Mouse (Mus musculus) liver, embryonic 15.5 days (tissue): ENCODE data around the gene Narfl. TPM values are rescaled to one million over a fixed set of nuclear protein-coding genes. Genes with fewer than 3 reads are reported as not detected.
A peak's percentile ranks its signal among the peaks of the same experiment; 100 is the strongest.
"Not testable (repeated sequence)": the region's sequence is repeated elsewhere in the genome, so short reads cannot be mapped to it uniquely, and the experiment has no call there.

ENCODE experiments used
- ATAC-seq: fragments of 200-750 bp; cut with Nextera tagmentation; 2 replicates; pipeline ENCODE4 v1.8.0; 2017; ENCODE audit warnings: moderate number of reproducible peaks, mild to moderate bottlenecking, moderate library complexity; ENCODE audit not compliant: insufficient read depth
- H3K27ac ChIP-seq: fragments of 300-500 bp; sonication (generic); replicated peaks from 2 replicates; pipeline ENCODE4 v1.5.1; 2015; ENCODE audit warnings: mild to moderate bottlenecking, inconsistent platforms
- H3K27me3 ChIP-seq: fragments of 300-500 bp; sonication (generic); 2 replicates; pipeline ENCODE4 v1.6.1; 2015; ENCODE audit warnings: mild to moderate bottlenecking, inconsistent platforms
- H3K36me3 ChIP-seq: fragments of 300-500 bp; sonication (generic); replicated peaks from 2 replicates; pipeline ENCODE4 v1.6.1; 2015; ENCODE audit warnings: moderate library complexity, mild to moderate bottlenecking, inconsistent platforms
- H3K4me1 ChIP-seq: fragments of 300-500 bp; sonication (generic); replicated peaks from 2 replicates; pipeline ENCODE4 v1.6.1; 2015; ENCODE audit warnings: inconsistent platforms
- H3K4me2 ChIP-seq: fragments of 300-500 bp; sonication (generic); 2 replicates; pipeline ENCODE4 v1.6.1; 2015; ENCODE audit warnings: moderate library complexity, mild to moderate bottlenecking, inconsistent platforms
- H3K4me3 ChIP-seq: fragments of 300-500 bp; sonication (generic); replicated peaks from 2 replicates; pipeline ENCODE4 v1.5.1; 2015; ENCODE audit warnings: mild to moderate bottlenecking, inconsistent platforms
- H3K9ac ChIP-seq: fragments of 300-500 bp; sonication (generic); 2 replicates; pipeline ENCODE4 v1.6.1; 2015; ENCODE audit warnings: moderate library complexity, mild to moderate bottlenecking, inconsistent platforms
- H3K9me3 ChIP-seq: fragments of 300-500 bp; sonication (generic); replicated peaks from 2 replicates; pipeline ENCODE4 v1.6.1; 2016; ENCODE audit warnings: inconsistent platforms
- whole genome bisulfite sequencing: fragments of 180-500 bp; shearing (Covaris S2); methylation state at CpG from one replicate; pipeline ENCODE4 v1.1.7; 2015; ENCODE audit warnings: mixed read lengths; ENCODE audit not compliant: insufficient replicate concordance; 5-methylcytosine and 5-hydroxymethylcytosine counted together
- polyA plus RNA-seq: library from polyadenylated mRNA; unstranded; fragments of >200 nt; fragmentation: Nextera tagmentation; extraction: Ambion mirVana; gene quantifications from 2 replicates; pipeline ENCODE4 v1.2.1, GENCODE M21; 2015

Narfl gene
- polyA plus RNA-seq = 13.2 and 14.8 TPM in 2 replicates

DNA sequence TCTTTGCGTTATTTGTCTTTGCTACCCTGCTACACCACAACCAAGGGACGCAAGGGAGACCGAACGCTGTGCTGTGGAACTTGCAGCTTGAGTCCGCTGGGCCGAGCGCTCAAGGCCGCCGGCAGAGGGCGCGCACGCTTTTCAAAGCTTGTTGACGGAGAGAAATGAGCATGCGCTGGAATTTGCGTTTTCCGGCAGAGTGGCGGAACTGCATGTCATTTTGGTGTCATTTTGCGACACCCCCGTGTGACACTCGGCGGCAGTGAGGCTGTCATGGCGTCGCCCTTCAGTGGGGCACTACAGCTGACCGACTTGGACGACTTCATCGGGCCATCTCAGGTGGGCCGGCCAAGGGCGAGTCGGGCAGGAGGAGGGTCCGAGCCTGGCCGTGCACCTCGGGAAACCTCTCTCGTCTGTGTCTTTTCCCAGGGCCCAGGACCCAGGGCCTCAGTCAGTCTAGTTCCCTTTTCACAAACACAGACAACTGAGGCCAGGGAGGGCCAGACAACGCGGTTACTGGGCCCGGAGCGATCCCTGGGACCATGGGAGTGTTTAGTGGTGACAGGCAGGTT lies at the start of gene Narfl:
Gene Narfl (plus strand): TSS at position 228 of the 572 bp plus-strand sequence.
- WGBS = under 1% methylated on average over 37 of the region's 37 CpGs
- peak within 1 kb of the TSS; percentile 74 for H3K4me3 ChIP-seq
- H3K36me3 ChIP-seq = peaks cover 18% of the 10 kb centered on the region; the same call in 1 of the 2 replicates
- peak within 1 kb of the TSS; percentile 79 for H3K9ac ChIP-seq
- H3K27ac ChIP-seq = peak within 1 kb of the TSS; percentile 48
- peak within 1 kb of the TSS; percentile 84 for H3K4me2 ChIP-seq
- ATAC-seq = peak; percentile 79
- peaks cover 19% of the 10 kb centered on the region for H3K4me1 ChIP-seq
- H3K9me3 ChIP-seq = no peaks in the 10 kb centered on the region
- H3K27me3 ChIP-seq = peaks cover 8% of the 10 kb centered on the region

DNA sequence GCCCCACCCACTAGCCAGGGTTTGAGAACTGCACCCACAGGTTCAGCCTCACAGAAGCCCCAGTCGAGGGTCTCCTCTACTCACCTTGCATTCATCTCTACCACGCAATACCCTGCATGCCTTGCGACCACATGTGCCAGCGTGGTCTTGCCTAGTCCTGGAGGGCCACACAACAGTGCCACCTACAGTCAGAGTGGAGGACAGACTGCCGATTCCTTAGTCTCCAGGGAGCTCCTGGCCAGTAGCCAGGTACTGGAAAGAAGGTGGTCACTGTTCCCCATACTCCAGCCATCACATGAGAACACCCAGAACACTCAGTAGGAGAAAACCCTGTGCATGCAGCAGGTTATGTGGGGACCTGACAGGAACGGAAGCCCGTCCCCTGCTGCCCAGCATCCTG lies 49.7 kb upstream of the Narfl start:
- no peak overlapping the region for H3K27ac ChIP-seq
- WGBS = 72% methylated on average over 7 of the region's 7 CpGs
- H3K4me1 ChIP-seq = peaks cover 25% of the 10 kb centered on the region
- no peak for ATAC-seq
- no peaks in the 10 kb centered on the region for H3K9me3 ChIP-seq
- no peak overlapping the region for H3K4me3 ChIP-seq
- H3K27me3 ChIP-seq = no peaks in the 10 kb centered on the region
- no peak overlapping the region for H3K9ac ChIP-seq
- H3K4me2 ChIP-seq = no peak overlapping the region
- peaks cover 65% of the 10 kb centered on the region for H3K36me3 ChIP-seq

- Histone ChIP-seq H3K9ac (no peak overlapping the region), H3K4me3 (no peak overlapping the region), H3K4me1 (peaks cover 25% of the 10 kb centered on the region), H3K36me3 (peaks cover 52% of the 10 kb centered on the region), H3K4me2 (no peak overlapping the region), H3K27ac (no peak overlapping the region), H3K27me3 (no peaks in the 10 kb centered on the region), H3K9me3 (no peaks in the 10 kb centered on the region)
- 83% methylated on average over 6 of the region's 6 CpGs for WGBS
- ATAC-seq = no peak
Measured at GRCm38 (mm10) chr17:25725264-25725663, 48.3 kb upstream of the Narfl start.

GRCm38 (mm10) chr17:25727265-25728008 lies 46.1 kb upstream of the Narfl start, which contains the start of the genes Chtf18 and Rpusd1:
Gene Chtf18 (minus strand): TSS chr17:25727419.
Gene Rpusd1 (plus strand): TSS chr17:25727670.
- H3K9ac ChIP-seq = peak within 1 kb of the TSS; percentile 76
- under 1% methylated on average over 37 of the region's 37 CpGs for WGBS
- H3K9me3 ChIP-seq = no peaks in the 10 kb centered on the region
- H3K4me3 ChIP-seq = peak within 1 kb of the TSS; percentile 80
- peaks cover 25% of the 10 kb centered on the region for H3K4me1 ChIP-seq
- ATAC-seq = peak; percentile 98
- H3K4me2 ChIP-seq = peak within 1 kb of the TSS; percentile 96
- H3K27me3 ChIP-seq = no peaks in the 10 kb centered on the region
- peak within 1 kb of the TSS; percentile 39 for H3K27ac ChIP-seq
- peaks cover 30% of the 10 kb centered on the region for H3K36me3 ChIP-seq

DNA sequence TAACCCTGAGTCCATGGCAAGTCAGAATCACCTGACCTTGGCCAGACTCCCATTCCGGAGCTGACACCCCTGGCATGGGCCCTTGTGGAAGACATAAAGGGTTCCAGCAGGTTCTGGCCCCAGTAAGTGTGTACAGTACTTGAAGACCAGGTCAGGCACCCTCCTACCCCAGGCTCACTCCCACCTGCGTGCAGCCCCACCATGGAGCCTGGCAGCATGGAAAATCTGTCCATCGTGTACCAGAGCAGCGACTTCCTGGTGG lies 45.6 kb upstream of the Narfl start:
- H3K27me3 ChIP-seq = no peaks in the 10 kb centered on the region
- H3K36me3 ChIP-seq = peaks cover 25% of the 10 kb centered on the region
- no peaks in the 10 kb centered on the region for H3K9me3 ChIP-seq
- 19% methylated on average over 4 of the region's 4 CpGs for WGBS
- H3K9ac ChIP-seq = peak overlapping the region; percentile 69
- ATAC-seq = no peak
- peaks cover 25% of the 10 kb centered on the region for H3K4me1 ChIP-seq
- H3K4me2 ChIP-seq = peak overlapping the region; percentile 96
- H3K27ac ChIP-seq = peak overlapping the region; percentile 39; the same call in 1 of the 2 replicates
- H3K4me3 ChIP-seq = peak overlapping the region; percentile 80

DNA sequence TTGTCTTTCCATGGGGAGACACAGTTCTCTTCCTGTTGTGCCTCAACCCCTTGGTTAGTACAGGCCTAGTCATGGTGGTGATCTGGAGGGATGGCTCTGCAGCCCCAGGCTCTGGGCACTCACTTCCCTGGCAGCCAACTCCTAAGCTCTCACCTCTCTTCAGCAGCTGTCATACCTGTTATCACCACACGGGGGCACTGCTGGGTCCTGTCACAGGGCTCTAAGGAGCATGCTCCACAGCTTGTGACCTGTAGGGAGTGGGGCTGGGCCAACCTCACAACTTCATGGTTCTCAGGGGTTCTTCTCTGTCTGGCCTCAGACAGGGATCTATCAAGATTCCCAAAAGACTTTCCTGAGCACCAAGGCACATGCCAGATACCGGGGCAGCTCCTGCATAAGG lies 41.5 kb upstream of the Narfl start:
- Histone ChIP-seq H3K4me2 (no peak overlapping the region), H3K9ac (no peak overlapping the region), H3K9me3 (no peaks in the 10 kb centered on the region), H3K4me1 (peaks cover 12% of the 10 kb centered on the region), H3K4me3 (no peak overlapping the region), H3K27ac (no peak overlapping the region), H3K27me3 (no peaks in the 10 kb centered on the region), H3K36me3 (no peaks in the 10 kb centered on the region; the same call in 1 of the 2 replicates)
- 15% methylated on average over 2 of the region's 2 CpGs for WGBS
- ATAC-seq = no peak

DNA sequence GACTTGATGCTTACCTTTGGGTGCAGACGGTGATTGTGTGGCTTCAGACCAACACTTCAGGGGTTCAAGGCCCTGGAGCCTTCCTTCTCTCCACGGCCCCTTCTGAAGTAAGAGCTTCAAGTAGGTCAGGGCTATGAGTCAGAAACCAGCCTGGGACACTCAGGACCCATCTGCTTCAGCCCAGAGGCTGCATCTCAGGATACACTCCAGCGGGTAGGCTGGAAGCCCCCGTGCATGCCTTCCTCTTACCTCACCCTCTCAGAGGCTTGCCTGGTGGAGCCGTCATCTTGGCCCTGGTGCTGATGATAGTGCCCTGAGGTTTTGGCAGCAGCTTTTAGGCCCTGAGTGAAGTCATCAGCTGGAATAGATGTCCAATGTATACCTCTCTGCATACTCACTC lies 38.3 kb upstream of the Narfl start:
- Histone ChIP-seq H3K4me2 (no peak overlapping the region), H3K36me3 (no peaks in the 10 kb centered on the region), H3K9ac (no peak overlapping the region), H3K9me3 (no peaks in the 10 kb centered on the region), H3K4me1 (no peaks in the 10 kb centered on the region), H3K27ac (no peak overlapping the region), H3K4me3 (no peak overlapping the region), H3K27me3 (no peaks in the 10 kb centered on the region)
- no peak for ATAC-seq
- 69% methylated on average over 5 of the region's 5 CpGs for WGBS

DNA sequence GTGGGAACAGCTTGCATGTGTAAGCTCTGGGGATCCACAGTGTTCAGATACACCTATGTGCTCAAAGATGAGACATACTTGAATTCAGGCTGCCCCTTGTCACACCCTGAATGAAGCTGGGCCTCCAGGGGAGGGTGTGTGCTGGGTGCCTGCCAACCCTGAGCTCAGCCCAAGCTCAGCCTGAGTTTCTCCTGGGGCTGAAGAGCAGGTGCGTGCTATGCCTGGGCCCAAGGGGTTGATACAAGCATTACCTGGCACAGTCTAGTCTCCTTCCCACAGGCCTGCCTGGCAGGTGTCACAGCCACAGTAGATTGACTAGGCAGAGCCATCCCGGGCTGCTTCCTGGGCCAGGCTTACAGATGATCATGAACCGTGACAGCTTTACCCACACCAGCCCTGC lies 37.8 kb upstream of the Narfl start, which contains the start of gene Mslnl:
Gene Mslnl (plus strand): TSS at position 298 of the 400 bp plus-strand sequence.
- Histone ChIP-seq H3K36me3 (no peaks in the 10 kb centered on the region), H3K4me2 (no peak within 1 kb of the TSS), H3K9ac (no peak within 1 kb of the TSS), H3K4me1 (no peaks in the 10 kb centered on the region), H3K27me3 (no peaks in the 10 kb centered on the region), H3K9me3 (no peaks in the 10 kb centered on the region), H3K27ac (no peak within 1 kb of the TSS), H3K4me3 (no peak within 1 kb of the TSS)
- no peak for ATAC-seq
- WGBS = 65% methylated on average over 3 of the region's 3 CpGs

DNA sequence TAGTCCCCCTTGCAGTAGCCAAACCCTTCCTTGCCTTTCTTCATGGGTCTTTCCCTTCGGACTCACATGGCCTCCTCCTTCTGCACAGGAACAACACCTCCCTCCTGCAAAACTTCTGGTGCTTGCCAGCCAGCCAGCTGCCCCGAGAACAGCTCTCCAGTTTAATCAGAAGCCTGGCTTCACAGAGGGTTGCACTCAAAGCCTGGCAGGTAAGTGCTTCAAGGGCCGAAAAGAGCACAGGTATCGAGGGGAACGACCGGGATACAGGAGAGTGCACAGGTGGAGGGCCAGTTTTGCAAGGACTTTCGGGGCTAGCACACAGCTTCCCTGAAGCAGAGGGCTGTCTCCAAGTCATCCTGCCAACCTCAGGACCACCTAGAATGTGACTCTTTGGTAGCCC lies 34.7 kb upstream of the Narfl start:
- Histone ChIP-seq H3K9me3 (no peaks in the 10 kb centered on the region), H3K4me3 (no peak overlapping the region), H3K27me3 (peaks cover 3% of the 10 kb centered on the region; the same call in 1 of the 2 replicates), H3K36me3 (no peaks in the 10 kb centered on the region), H3K4me1 (no peaks in the 10 kb centered on the region), H3K4me2 (no peak overlapping the region), H3K9ac (no peak overlapping the region), H3K27ac (no peak overlapping the region)
- 52% methylated on average over 7 of the region's 7 CpGs for WGBS
- no peak for ATAC-seq

- not testable (repeated sequence) for H3K27me3 ChIP-seq, H3K4me3 ChIP-seq, H3K9me3 ChIP-seq, H3K9ac ChIP-seq, H3K27ac ChIP-seq, ATAC-seq, H3K4me1 ChIP-seq, H3K4me2 ChIP-seq, H3K36me3 ChIP-seq
- WGBS = 61% methylated on average over 12 of the region's 12 CpGs
Measured at GRCm38 (mm10) chr17:25741471-25741870, 32.1 kb upstream of the Narfl start.

GRCm38 (mm10) chr17:25743831-25744230 lies 29.7 kb upstream of the Narfl start:
- no peak overlapping the region for H3K4me3 ChIP-seq
- H3K9ac ChIP-seq = no peak overlapping the region
- no peak overlapping the region for H3K4me2 ChIP-seq
- no peaks in the 10 kb centered on the region for H3K36me3 ChIP-seq
- H3K9me3 ChIP-seq = no peaks in the 10 kb centered on the region
- ATAC-seq = no peak
- H3K4me1 ChIP-seq = no peaks in the 10 kb centered on the region
- H3K27me3 ChIP-seq = peaks cover 3% of the 10 kb centered on the region; the same call in 1 of the 2 replicates
- WGBS = 77% methylated on average over 9 of the region's 9 CpGs
- H3K27ac ChIP-seq = no peak overlapping the region
